Mouse (Mus musculus) gastrocnemius, adult 2 months (tissue): ENCODE measurements around the gene Araf. TPM values are rescaled to one million over a fixed set of nuclear protein-coding genes. Genes with fewer than 3 reads are reported as not detected.
A peak's percentile ranks its signal among the peaks of the same experiment; 100 is the strongest.
"Not testable (repeated sequence)": the region's sequence is repeated elsewhere in the genome, so short reads cannot be mapped to it uniquely, and the experiment has no call there.

ENCODE experiments used
- DNase-seq: peaks from one replicate; pipeline ENCODE4 v3.0.0; 2022
- H3K27ac ChIP-seq: fragments of 200-600 bp; 2 replicates; pipeline ENCODE4 v1.8.1; 2022; ENCODE audit warnings: mild to moderate bottlenecking
- H3K4me3 ChIP-seq: fragments of 200-600 bp; 2 replicates; pipeline ENCODE4 v1.8.1; 2022; ENCODE audit warnings: mild to moderate bottlenecking, moderate library complexity
- CTCF ChIP-seq: fragments of 200-600 bp; IDR thresholded peaks from 2 replicates; pipeline ENCODE4 v1.8.1; 2022; ENCODE audit warnings: antibody characterized with exemption, mild to moderate bottlenecking, moderate library complexity
- intact Hi-C: fragments of 180-260 bp; cut with DNase I; formaldehyde crosslinking; loops from one replicate; pipeline ENCODE4 v1.15.1; 2025
- total RNA-seq, 2 experiments: library from RNA; stranded (reverse); gene quantifications; 2 replicates each; pipeline ENCODE4 v1.2.3; 2021

The Araf gene
- total RNA-seq, 2 experiments from 2014 or later: 87.8 to 98.0 TPM

GRCm38 (mm10) chrX:20798797-20799147, 1.2 kb downstream of the Araf start:
- TF ChIP-seq CTCF: no peak
- 0 out of 2 replicates have a peak overlapping the region, but pooled peaks have one; percentile 58 for H3K27ac ChIP-seq

GRCm38 (mm10) chrX:20801456-20801855, 3.8 kb downstream of the Araf start:
- Histone ChIP-seq H3K4me3 (no peak overlapping the region), H3K27ac (no peak overlapping the region)
- DNase-seq: no peak
- TF ChIP-seq CTCF: no peak
- intact Hi-C loops: no loop called here

More at GRCm38 (mm10) chrX:20798797-20799147, 1.2 kb downstream of the Araf start:
- peak overlapping the region; percentile 67 for H3K4me3 ChIP-seq
- intact Hi-C loops: no loop called here
- DNase-seq: no peak

GRCm38 (mm10) chrX:20804301-20804700, 6.7 kb downstream of the Araf start:
- H3K4me3 ChIP-seq, H3K27ac ChIP-seq, DNase-seq, intact Hi-C loops: not testable (repeated sequence)
- peak; percentile 41; the same call in 1 of the 2 replicates for TF ChIP-seq CTCF

- Histone ChIP-seq H3K27ac (no peak overlapping the region), H3K4me3 (no peak overlapping the region)
- no peak for DNase-seq
- TF ChIP-seq CTCF: no peak
- intact Hi-C loops: no loop called here
Observed at GRCm38 (mm10) chrX:20806295-20806694, 8.7 kb downstream of the Araf start.

GRCm38 (mm10) chrX:20816974-20817373, 19.4 kb downstream of the Araf start:
- intact Hi-C loops: no loop called here
- Histone ChIP-seq H3K27ac (no peak overlapping the region), H3K4me3 (no peak overlapping the region)
- peak; percentile 22 for DNase-seq
- TF ChIP-seq CTCF: no peak

- peak overlapping the region; percentile 76 for H3K27ac ChIP-seq
- peak; percentile 81 for TF ChIP-seq CTCF
- peak; percentile 88 for DNase-seq
- peak overlapping the region; percentile 73 for H3K4me3 ChIP-seq
- intact Hi-C loops: loop anchor here (1.0 kb wide), 1 partner anchor 157 kb away; no protein-coding TSS in a partner anchor
Observed at GRCm38 (mm10) chrX:20819204-20819628, 21.6 kb downstream of the Araf start.

- intact Hi-C loops: loop anchor here (1.0 kb wide), 1 partner anchor 158 kb away; no protein-coding TSS in a partner anchor
- Histone ChIP-seq H3K27ac (peak overlapping the region; percentile 76), H3K4me3 (peak overlapping the region; percentile 73)
- peak; percentile 68 for DNase-seq
- TF ChIP-seq CTCF: peak; percentile 48
Observed at GRCm38 (mm10) chrX:20819708-20820426, 22.3 kb downstream of the Araf start.

- intact Hi-C loops: loop anchor here (5.0 kb wide), 1 partner anchor 118 kb away; no protein-coding TSS in a partner anchor
- peak overlapping the region; percentile 79 for H3K27ac ChIP-seq
- peak; percentile 81 for DNase-seq
- no peak overlapping the region for H3K4me3 ChIP-seq
- peak; percentile 61 for TF ChIP-seq CTCF
Observed at GRCm38 (mm10) chrX:20828934-20829333, 31.3 kb downstream of the Araf start.

GRCm38 (mm10) chrX:20847232-20847631, 49.6 kb downstream of the Araf start:
- no peak overlapping the region for H3K4me3 ChIP-seq
- no peak for TF ChIP-seq CTCF
- DNase-seq: no peak
- H3K27ac ChIP-seq: no peak overlapping the region
- intact Hi-C loops: loop anchor here (5.0 kb wide), 1 partner anchor 115 kb away; the partner anchor contains the start of gene Uxt

GRCm38 (mm10) chrX:20847816-20848215, 50.2 kb downstream of the Araf start:
- H3K27ac ChIP-seq: peak overlapping the region; percentile 93
- no peak for DNase-seq
- TF ChIP-seq CTCF: no peak
- intact Hi-C loops: loop anchor here (5.0 kb wide), 1 partner anchor 114 kb away; the partner anchor contains the start of gene Uxt
- peak overlapping the region; percentile 81 for H3K4me3 ChIP-seq

- DNase-seq: peak; percentile 91
- TF ChIP-seq CTCF: no peak
- Histone ChIP-seq H3K4me3 (peak overlapping the region; percentile 81), H3K27ac (peak overlapping the region; percentile 93)
- intact Hi-C loops: loop anchor here (5.0 kb wide), 1 partner anchor 114 kb away; the partner anchor contains the start of gene Uxt
Observed at GRCm38 (mm10) chrX:20848256-20848984, 50.8 kb downstream of the Araf start.

- no peak overlapping the region for H3K27ac ChIP-seq
- TF ChIP-seq CTCF: no peak
- H3K4me3 ChIP-seq: no peak overlapping the region
- DNase-seq: no peak
- intact Hi-C loops: no loop called here
Observed at GRCm38 (mm10) chrX:20853794-20854193, 56.2 kb downstream of the Araf start.
